Mouse (Mus musculus): ENCODE data around the gene Htr5b. TPM values are rescaled to one million over a fixed set of nuclear protein-coding genes. Genes with fewer than 3 reads are reported as not detected.

Gene Htr5b
- not detected in 2 replicates for total RNA-seq (2015)
- not detected in 2 replicates for total RNA-seq (2017)

- ATAC-seq (ENCODE audit: poor library complexity, severe bottlenecking): no peak
Measured at GRCm38 (mm10) chr1:121528399-121528720, at the start of gene Htr5b. TSS of gene Htr5b (minus strand) at chr1:121528465.

GRCm38 (mm10) chr1:121577491-121577890 is 49.2 kb upstream of the Htr5b start:
- ATAC-seq (ENCODE audit: poor library complexity, severe bottlenecking): no peak

- no peak for ATAC-seq (ENCODE audit: poor library complexity, severe bottlenecking)
Measured at GRCm38 (mm10) chr1:121570522-121570921, 42.3 kb upstream of the Htr5b start.

- peak; percentile 100 for ATAC-seq (ENCODE audit: poor library complexity, severe bottlenecking)
Measured at GRCm38 (mm10) chr1:121567521-121568489, 39.5 kb upstream of the Htr5b start, which contains the start of gene Ddx18. TSS of gene Ddx18 (minus strand) at chr1:121567989.

- no peak for ATAC-seq (ENCODE audit: poor library complexity, severe bottlenecking)
Measured at GRCm38 (mm10) chr1:121557861-121558260, 29.6 kb upstream of the Htr5b start.

GRCm38 (mm10) chr1:121551457-121551835 is 23.2 kb upstream of the Htr5b start:
- ATAC-seq (ENCODE audit: poor library complexity, severe bottlenecking): no peak

GRCm38 (mm10) chr1:121550801-121551456 is 22.7 kb upstream of the Htr5b start:
- no peak for ATAC-seq (ENCODE audit: poor library complexity, severe bottlenecking)

GRCm38 (mm10) chr1:121549456-121549855 is 21.2 kb upstream of the Htr5b start:
- ATAC-seq (ENCODE audit: poor library complexity, severe bottlenecking): peak; percentile 34; the same call in 1 of the 2 replicates

GRCm38 (mm10) chr1:121548667-121549066 is 20.4 kb upstream of the Htr5b start:
- ATAC-seq (ENCODE audit: poor library complexity, severe bottlenecking): no peak

GRCm38 (mm10) chr1:121546844-121547243 is 18.6 kb upstream of the Htr5b start:
- ATAC-seq (ENCODE audit: poor library complexity, severe bottlenecking): no peak

GRCm38 (mm10) chr1:121540361-121540760 is 12.1 kb upstream of the Htr5b start:
- ATAC-seq (ENCODE audit: poor library complexity, severe bottlenecking): no peak

- ATAC-seq (ENCODE audit: poor library complexity, severe bottlenecking): no peak
Measured at GRCm38 (mm10) chr1:121531439-121531838, 3.2 kb upstream of the Htr5b start.

GRCm38 (mm10) chr1:121529286-121529685 is 1.0 kb upstream of the Htr5b start:
- no peak for ATAC-seq (ENCODE audit: poor library complexity, severe bottlenecking)

- ATAC-seq (ENCODE audit: poor library complexity, severe bottlenecking): no peak
Measured at GRCm38 (mm10) chr1:121527600-121528398, 466 bp downstream of the Htr5b start.

- no peak for ATAC-seq (ENCODE audit: poor library complexity, severe bottlenecking)
Measured at GRCm38 (mm10) chr1:121527061-121527460, 1.2 kb downstream of the Htr5b start.

GRCm38 (mm10) chr1:121518609-121519008 is 9.7 kb downstream of the Htr5b start:
- no peak for ATAC-seq (ENCODE audit: poor library complexity, severe bottlenecking)

- ATAC-seq (ENCODE audit: poor library complexity, severe bottlenecking): no peak
Measured at GRCm38 (mm10) chr1:121511966-121512365, 16.3 kb downstream of the Htr5b start.

- ATAC-seq (ENCODE audit: poor library complexity, severe bottlenecking): no peak
Measured at GRCm38 (mm10) chr1:121511186-121511585, 17.1 kb downstream of the Htr5b start.

GRCm38 (mm10) chr1:121510420-121511140 is 17.7 kb downstream of the Htr5b start:
- no peak for ATAC-seq (ENCODE audit: poor library complexity, severe bottlenecking)

GRCm38 (mm10) chr1:121508729-121509128 is 19.5 kb downstream of the Htr5b start:
- peak; percentile 83 for ATAC-seq (ENCODE audit: poor library complexity, severe bottlenecking)

Data from megakaryocyte, adult 5-6 weeks (primary cell).